Mouse (Mus musculus): ENCODE results near the gene Fam240a. TPM values are rescaled to one million over a fixed set of nuclear protein-coding genes. Genes with fewer than 3 reads are reported as not detected.

The Fam240a gene
- polyA plus RNA-seq, 1 experiment from 2014 or later, result not detected

DNA sequence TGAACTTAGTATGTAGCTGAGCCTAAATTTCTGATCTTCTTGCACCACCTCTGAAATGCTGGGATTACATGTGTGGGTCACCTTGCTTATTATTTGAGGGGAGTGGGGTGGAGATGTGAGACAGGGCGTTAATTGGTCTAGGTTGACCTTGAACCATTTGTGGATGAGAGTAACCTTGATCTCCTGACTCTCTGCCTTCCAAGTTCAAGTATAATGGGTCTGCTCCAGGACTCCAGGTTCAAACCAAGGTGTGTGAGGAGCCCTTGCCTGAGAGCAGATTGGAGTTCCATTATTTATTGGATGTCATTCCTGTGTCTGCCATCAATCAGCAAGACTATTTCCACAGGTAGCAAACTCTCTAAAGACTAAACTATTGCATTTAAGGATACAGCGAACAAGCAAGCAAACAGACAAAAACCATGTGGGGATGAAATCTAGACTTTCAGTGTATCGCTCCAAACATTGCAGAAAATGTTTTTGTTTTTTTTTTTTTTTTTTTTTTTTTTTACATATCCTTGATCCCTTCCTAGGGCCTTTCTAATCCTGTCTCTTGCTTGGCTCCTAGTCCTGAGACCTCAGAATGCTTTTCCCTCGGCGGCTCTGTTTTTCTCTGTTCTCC is 36.4 kb upstream of the Fam240a start:
- Histone ChIP-seq H3K27ac (peak overlapping the region; percentile 65), H3K9me3 (no peaks in the 10 kb centered on the region)
- 42% methylated on average over 5 of the region's 5 CpGs for WGBS

DNA sequence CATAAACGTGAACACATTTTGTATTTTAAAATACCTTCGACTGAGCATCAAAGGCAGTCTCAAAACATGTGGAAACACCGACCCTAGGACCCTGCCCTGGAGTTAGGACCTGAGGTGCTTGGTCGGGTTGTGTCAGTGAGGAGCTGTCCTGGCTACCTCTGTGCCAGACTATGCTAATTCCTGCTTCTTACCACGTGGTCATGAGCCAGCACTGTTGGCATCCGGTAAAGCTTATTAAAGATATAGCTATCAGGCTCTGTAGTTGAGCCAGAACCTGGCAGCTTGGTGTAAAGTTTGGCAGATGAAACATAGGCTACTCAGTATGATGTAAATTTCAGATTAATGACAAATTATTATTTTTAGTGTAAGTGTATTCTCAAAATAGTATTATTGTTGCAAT is 35.7 kb upstream of the Fam240a start:
- H3K4me3 ChIP-seq (replicated peaks), result no peak overlapping the region
- 60% methylated on average over 6 of the region's 6 CpGs for WGBS
- no peaks in the 10 kb centered on the region for H3K9me3 ChIP-seq
- H3K9ac ChIP-seq (replicated peaks), result no peak overlapping the region
- ATAC-seq, result no peak
- no peak overlapping the region for H3K27ac ChIP-seq
- no peaks in the 10 kb centered on the region for H3K36me3 ChIP-seq
- peaks cover 16% of the 10 kb centered on the region for H3K4me1 ChIP-seq (replicated peaks)
- peaks cover 26% of the 10 kb centered on the region for H3K27me3 ChIP-seq
- H3K4me2 ChIP-seq (replicated peaks), result no peak overlapping the region

More for the DNA sequence above, 36.4 kb upstream of the Fam240a start:
- Histone ChIP-seq H3K4me3 (replicated peaks) (peak overlapping the region; percentile 49), H3K4me2 (replicated peaks) (peak overlapping the region; percentile 79), H3K9ac (replicated peaks) (peak overlapping the region; percentile 68), H3K4me1 (replicated peaks) (peaks cover 11% of the 10 kb centered on the region), H3K36me3 (no peaks in the 10 kb centered on the region), H3K27me3 (peaks cover 23% of the 10 kb centered on the region)
- ATAC-seq, result no peak

DNA sequence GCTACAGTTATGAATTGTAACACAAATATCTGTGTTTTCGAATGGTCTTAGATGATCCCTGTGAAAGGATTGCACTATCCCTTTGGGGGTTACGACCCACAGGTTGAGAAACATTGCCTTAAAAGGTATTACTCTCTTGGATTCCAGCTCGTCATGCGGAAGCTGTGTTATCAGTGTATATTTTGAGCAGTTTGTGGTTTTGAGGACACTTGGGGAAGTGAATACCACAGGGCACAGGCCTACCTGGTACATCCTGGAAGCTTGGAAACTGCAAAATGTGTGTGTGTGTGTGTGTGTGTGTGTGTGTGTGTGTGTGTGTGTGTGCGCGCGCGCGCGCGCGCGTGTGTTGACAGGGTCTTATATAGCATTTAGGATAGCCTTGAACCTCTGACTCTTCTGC is 35.2 kb upstream of the Fam240a start:
- no peak for ATAC-seq
- H3K4me3 ChIP-seq (replicated peaks), result no peak overlapping the region
- H3K36me3 ChIP-seq, result no peaks in the 10 kb centered on the region
- no peak overlapping the region for H3K4me2 ChIP-seq (replicated peaks)
- WGBS, result 89% methylated on average over 13 of the region's 13 CpGs
- no peaks in the 10 kb centered on the region for H3K9me3 ChIP-seq
- H3K27me3 ChIP-seq, result peaks cover 31% of the 10 kb centered on the region
- H3K4me1 ChIP-seq (replicated peaks), result peaks cover 22% of the 10 kb centered on the region
- H3K27ac ChIP-seq, result no peak overlapping the region
- H3K9ac ChIP-seq (replicated peaks), result no peak overlapping the region

DNA sequence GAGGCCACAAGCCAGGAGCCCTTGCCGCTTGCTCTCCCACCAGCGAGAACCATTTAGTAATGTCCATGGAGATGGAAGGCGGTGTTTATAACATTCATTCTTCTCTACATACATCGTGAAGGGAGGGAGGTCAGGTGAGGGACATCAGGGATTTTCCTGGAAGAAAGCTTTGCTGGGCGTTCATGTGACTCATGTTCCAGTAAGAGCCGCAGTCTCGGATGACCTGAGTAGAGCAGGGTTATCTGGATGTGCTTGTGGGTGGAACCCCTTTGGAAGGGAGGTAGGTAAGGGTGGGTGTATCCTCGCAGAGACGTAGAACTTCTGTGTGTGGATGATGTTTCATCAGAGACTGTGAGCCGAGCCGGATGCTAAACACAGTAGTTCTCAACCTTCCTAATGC is 34.7 kb upstream of the Fam240a start, which contains the start of gene Lrrc2:
Gene Lrrc2, plus strand, starts transcription at position 149 of the 400 bp plus-strand sequence.
- Histone ChIP-seq H3K9me3 (no peaks in the 10 kb centered on the region), H3K27me3 (peaks cover 35% of the 10 kb centered on the region), H3K4me2 (replicated peaks) (no peak within 1 kb of the TSS), H3K36me3 (no peaks in the 10 kb centered on the region), H3K27ac (no peak within 1 kb of the TSS), H3K9ac (replicated peaks) (no peak within 1 kb of the TSS), H3K4me3 (replicated peaks) (no peak within 1 kb of the TSS), H3K4me1 (replicated peaks) (peaks cover 26% of the 10 kb centered on the region)
- ATAC-seq, result no peak
- 93% methylated on average over 11 of the region's 11 CpGs for WGBS

DNA sequence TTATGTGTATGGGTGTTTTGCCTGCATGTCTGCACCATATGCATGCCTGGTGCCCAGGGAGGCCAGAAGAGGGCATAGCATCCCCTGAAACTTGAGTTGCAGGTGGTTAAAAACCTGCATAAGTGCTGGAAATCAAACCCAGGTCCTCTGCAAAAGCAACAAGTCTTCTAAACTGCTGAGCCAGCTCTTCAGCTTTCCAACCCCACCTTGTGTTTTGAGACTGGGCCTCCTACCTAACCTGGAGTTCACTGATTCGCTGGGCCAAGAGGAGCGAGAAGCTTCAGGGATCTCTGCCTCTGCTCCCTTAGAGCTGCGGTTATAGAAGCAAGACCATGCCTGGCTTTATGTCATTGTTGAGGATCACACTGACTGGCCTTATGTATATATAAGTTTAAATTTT is 33.4 kb upstream of the Fam240a start:
- ATAC-seq, result no peak
- Histone ChIP-seq H3K27me3 (peaks cover 48% of the 10 kb centered on the region), H3K9ac (replicated peaks) (no peak overlapping the region), H3K4me1 (replicated peaks) (peaks cover 28% of the 10 kb centered on the region), H3K4me3 (replicated peaks) (no peak overlapping the region), H3K36me3 (no peaks in the 10 kb centered on the region), H3K9me3 (no peaks in the 10 kb centered on the region), H3K27ac (no peak overlapping the region), H3K4me2 (replicated peaks) (no peak overlapping the region)
- whole genome bisulfite sequencing, result 92% methylated on average over 3 of the region's 3 CpGs

DNA sequence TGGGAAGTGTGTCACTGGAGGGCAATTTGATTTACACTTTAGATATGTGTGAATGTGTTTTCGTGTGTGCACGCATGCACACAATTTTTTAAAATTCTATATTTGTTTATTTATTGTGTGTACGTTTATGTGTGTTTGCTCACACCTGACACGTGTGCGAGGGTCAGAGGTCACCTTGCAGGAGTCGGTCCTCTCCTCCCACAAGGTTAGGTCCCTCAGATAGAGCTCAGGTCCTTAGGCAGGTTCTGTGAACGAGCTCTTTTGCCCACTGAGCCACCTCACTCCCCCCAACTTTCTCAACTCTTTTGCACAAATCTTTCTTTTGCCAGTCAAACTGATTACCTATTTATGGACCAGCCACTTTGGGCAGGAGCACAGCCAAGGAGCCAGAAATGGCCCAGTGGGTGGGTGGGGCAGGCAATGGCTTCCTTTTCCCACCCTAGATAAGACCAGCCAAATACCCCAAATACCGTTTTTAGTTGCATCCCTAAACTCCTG is 32.2 kb upstream of the Fam240a start:
- peaks cover 61% of the 10 kb centered on the region for H3K27me3 ChIP-seq
- 66% methylated on average over 8 of the region's 8 CpGs for WGBS
- H3K4me3 ChIP-seq (replicated peaks), result no peak overlapping the region
- H3K9me3 ChIP-seq, result no peaks in the 10 kb centered on the region
- no peak overlapping the region for H3K27ac ChIP-seq
- no peak for ATAC-seq
- H3K36me3 ChIP-seq, result no peaks in the 10 kb centered on the region
- no peak overlapping the region for H3K4me2 ChIP-seq (replicated peaks)
- H3K4me1 ChIP-seq (replicated peaks), result peaks cover 17% of the 10 kb centered on the region
- no peak overlapping the region for H3K9ac ChIP-seq (replicated peaks)

DNA sequence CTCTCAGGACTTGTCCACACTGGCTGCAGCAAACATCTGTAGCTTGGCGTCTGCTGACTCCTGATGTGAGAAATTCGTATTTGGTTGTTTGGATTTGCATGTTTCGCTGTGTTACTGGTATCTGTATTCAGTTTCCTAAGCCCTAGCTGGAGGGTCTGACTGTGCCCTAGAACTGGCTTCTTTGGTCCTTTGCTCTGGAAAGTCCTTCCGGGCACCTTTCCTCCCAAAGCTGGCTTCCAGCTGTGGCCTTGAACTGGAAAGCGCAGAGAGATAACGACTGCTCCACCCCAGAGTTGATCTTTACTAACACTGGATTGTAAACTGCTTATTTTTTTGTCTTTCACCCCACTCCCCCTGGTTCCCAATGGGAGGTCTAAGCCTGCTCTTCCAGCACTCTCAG is 31.2 kb upstream of the Fam240a start:
- H3K36me3 ChIP-seq, result no peaks in the 10 kb centered on the region
- H3K4me3 ChIP-seq (replicated peaks), result no peak overlapping the region
- no peak overlapping the region for H3K9ac ChIP-seq (replicated peaks)
- H3K27ac ChIP-seq, result no peak overlapping the region
- 20% methylated on average over 6 of the region's 6 CpGs for WGBS
- peaks cover 17% of the 10 kb centered on the region for H3K4me1 ChIP-seq (replicated peaks)
- no peak for ATAC-seq
- peaks cover 60% of the 10 kb centered on the region for H3K27me3 ChIP-seq
- H3K9me3 ChIP-seq, result no peaks in the 10 kb centered on the region
- no peak overlapping the region for H3K4me2 ChIP-seq (replicated peaks)

DNA sequence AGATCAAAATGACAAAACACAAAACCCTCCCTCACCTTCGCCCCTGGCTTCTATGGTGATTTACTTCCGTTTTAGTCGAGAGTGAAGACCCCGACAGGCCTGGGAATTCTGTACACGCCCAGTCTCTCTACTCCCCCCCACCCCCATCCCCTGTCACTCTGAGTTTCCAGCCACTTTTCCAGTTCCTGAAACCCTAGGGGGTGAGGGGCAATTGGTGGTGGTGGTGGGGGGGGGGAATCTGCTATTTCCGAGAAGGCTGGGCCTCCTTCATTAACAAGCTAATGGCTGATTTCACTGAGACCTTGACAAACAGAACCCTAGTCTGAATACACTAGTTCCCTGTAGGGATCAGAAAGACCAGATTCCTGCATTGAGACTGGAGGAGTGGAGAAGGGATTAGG is 30.6 kb upstream of the Fam240a start:
- no peak overlapping the region for H3K9ac ChIP-seq (replicated peaks)
- no peak; the same call in 1 of the 2 replicates for ATAC-seq
- no peaks in the 10 kb centered on the region for H3K36me3 ChIP-seq
- H3K27me3 ChIP-seq, result peaks cover 54% of the 10 kb centered on the region
- no peak overlapping the region for H3K4me3 ChIP-seq (replicated peaks)
- 2% methylated on average over 6 of the region's 6 CpGs for WGBS
- H3K27ac ChIP-seq, result no peak overlapping the region
- no peaks in the 10 kb centered on the region for H3K9me3 ChIP-seq
- H3K4me1 ChIP-seq (replicated peaks), result peaks cover 17% of the 10 kb centered on the region
- H3K4me2 ChIP-seq (replicated peaks), result peak overlapping the region; percentile 28

DNA sequence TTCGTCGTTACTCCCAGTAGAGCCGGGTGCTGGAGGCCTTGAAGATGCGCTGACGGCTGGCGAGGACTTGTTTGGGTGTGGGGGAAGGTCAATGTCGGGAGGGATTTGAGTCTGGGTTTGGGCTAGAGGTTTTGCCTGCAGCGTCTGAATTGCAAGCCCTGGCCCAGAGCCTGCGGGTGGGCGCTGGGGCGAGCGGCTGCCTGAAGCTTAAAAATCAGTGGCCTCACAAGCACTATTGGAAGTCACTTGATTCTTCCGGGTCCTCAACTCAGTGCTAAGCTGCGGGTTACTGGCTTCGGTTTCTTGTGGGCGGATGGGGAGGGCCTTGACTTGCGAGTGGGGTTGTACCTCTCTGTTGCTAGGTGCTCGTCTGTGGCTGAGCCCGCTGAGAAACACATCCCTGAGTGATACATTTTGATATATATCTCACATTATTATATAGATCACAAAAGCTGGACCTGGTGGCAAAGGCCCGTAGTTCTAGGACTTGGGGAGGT is 29.9 kb upstream of the Fam240a start:
- Histone ChIP-seq H3K36me3 (no peaks in the 10 kb centered on the region), H3K9me3 (no peaks in the 10 kb centered on the region), H3K4me1 (replicated peaks) (peaks cover 17% of the 10 kb centered on the region), H3K27me3 (peaks cover 49% of the 10 kb centered on the region), H3K27ac (no peak overlapping the region), H3K4me3 (replicated peaks) (no peak overlapping the region), H3K4me2 (replicated peaks) (peak overlapping the region; percentile 28), H3K9ac (replicated peaks) (no peak overlapping the region)
- 7% methylated on average over 20 of the region's 20 CpGs for WGBS
- ATAC-seq, result no peak

DNA sequence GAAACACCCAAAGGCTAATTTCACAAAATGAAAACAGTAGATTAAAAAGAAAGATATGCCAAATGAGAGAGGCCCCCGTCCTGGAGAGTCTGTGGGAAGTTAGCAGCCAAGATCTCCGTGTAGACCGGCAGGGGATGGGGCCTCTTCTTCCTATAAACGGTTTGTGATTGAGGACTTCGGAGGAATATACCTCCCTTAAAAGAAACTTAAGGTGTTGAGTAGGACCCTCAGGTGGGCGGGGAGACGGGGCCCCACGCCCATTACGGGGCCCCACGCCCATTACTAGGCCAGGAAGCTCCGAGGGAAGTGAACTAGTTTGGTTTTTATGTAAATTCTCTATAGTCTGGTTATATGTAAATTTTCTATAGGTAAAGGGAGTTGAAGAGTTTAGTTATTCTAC is 29.3 kb upstream of the Fam240a start, which contains the start of gene Tdgf1:
Gene Tdgf1, minus strand, starts transcription at position 233 of the 400 bp plus-strand sequence.
- H3K27me3 ChIP-seq, result peaks cover 46% of the 10 kb centered on the region
- H3K4me1 ChIP-seq (replicated peaks), result peaks cover 17% of the 10 kb centered on the region
- H3K4me2 ChIP-seq (replicated peaks), result peak within 1 kb of the TSS; percentile 28
- no peaks in the 10 kb centered on the region for H3K9me3 ChIP-seq
- no peaks in the 10 kb centered on the region for H3K36me3 ChIP-seq
- no peak within 1 kb of the TSS for H3K4me3 ChIP-seq (replicated peaks)
- 15% methylated on average over 11 of the region's 11 CpGs for WGBS
- no peak within 1 kb of the TSS for H3K9ac ChIP-seq (replicated peaks)
- ATAC-seq, result no peak
- no peak within 1 kb of the TSS for H3K27ac ChIP-seq

DNA sequence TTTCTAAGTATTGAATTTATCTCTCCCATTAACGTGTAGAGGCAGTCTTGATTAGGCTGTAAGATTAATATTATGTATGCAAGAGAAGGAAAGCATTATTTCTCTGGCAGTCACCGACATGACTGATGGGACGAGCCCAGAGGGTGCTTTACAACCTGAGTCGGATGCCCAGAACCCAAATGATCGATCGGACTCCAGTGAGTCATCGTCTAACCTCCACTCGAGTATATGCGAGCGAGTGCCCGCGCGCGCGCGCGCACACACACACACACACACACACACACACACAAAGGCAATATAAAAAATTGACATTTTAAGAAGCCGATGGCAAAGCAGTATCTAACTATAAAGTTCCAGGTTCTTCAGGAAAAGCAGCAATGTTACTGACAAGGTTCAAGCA is 28.7 kb upstream of the Fam240a start:
- Histone ChIP-seq H3K27me3 (peaks cover 46% of the 10 kb centered on the region), H3K27ac (no peak overlapping the region), H3K9me3 (no peaks in the 10 kb centered on the region), H3K4me1 (replicated peaks) (peaks cover 17% of the 10 kb centered on the region), H3K4me2 (replicated peaks) (no peak overlapping the region), H3K9ac (replicated peaks) (no peak overlapping the region), H3K4me3 (replicated peaks) (no peak overlapping the region), H3K36me3 (no peaks in the 10 kb centered on the region)
- no peak for ATAC-seq
- 30% methylated on average over 18 of the region's 18 CpGs for WGBS

DNA sequence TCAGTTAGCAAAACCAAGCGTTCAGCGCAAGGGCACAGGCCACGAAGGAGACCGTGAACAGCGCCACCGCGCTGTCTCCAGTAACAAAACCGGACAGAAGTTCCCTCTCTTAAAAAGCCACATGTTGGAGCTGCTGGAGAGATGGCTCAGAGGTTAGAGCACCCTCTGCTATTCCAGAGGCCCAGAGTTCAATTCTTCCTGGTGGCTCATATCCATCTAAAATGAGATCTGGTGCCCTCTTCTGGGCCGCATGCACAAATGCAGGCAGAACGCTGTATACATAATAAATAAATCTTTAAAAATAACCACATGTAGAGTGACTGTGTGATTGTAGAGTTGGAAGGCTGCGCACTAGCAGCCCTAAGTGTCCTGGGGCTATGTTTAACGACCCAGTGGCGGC is 27.6 kb upstream of the Fam240a start:
- Histone ChIP-seq H3K4me3 (replicated peaks) (no peak overlapping the region), H3K9me3 (no peaks in the 10 kb centered on the region), H3K4me1 (replicated peaks) (peaks cover 17% of the 10 kb centered on the region), H3K27ac (no peak overlapping the region), H3K9ac (replicated peaks) (no peak overlapping the region), H3K36me3 (no peaks in the 10 kb centered on the region), H3K4me2 (replicated peaks) (no peak overlapping the region), H3K27me3 (peaks cover 43% of the 10 kb centered on the region)
- 34% methylated on average over 13 of the region's 13 CpGs for WGBS
- ATAC-seq, result no peak
